ENCODE assay signal across 17 mouse cellular contexts in the genomic region with DNA sequence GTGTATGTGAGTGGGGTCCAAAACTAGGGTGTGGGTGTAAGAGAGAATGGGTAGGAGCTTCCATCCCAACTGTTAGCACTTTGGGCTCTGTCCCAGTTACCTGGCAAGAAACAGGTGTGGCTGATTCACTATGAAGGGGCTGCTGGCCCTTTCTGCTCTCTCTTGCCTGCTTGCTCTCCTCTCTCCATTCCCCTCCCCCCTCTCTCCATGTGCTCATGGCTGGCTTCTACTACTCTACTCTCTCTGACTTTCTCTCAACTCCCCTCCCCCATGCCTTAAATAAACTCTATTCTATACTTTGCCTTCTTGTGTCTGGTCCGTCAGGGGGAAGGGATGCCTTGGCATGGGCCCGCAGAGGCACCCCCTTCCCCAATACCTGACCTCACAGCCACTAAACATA. TPM values are rescaled to one million over a fixed set of nuclear protein-coding genes. Genes with fewer than 3 reads are reported as not detected.
A peak's percentile ranks its signal among the peaks of the same experiment; 100 is the strongest.
DNase-seq lines count a peak whose midpoint lies in the region; ATAC-seq lines count a peak whose summit lies in the region.
"Had no signal": no experiment of that assay in that cellular context is flagged by ENCODE, and none has a peak within 500 bp of the region (broad histone marks: within the 10 kb centered on the region; RNA-seq: fewer than 3 reads in every experiment).

No protein-coding gene starts in this region.

- no peaks in the 10 kb centered on the region for H3K27me3 ChIP-seq in heart, embryonic 14.5 days (ENCODE audit: control insufficient read depth, insufficient read depth, low read length)
- no peaks in the 10 kb centered on the region for H3K27me3 ChIP-seq in neural tube, embryonic 12.5 days (replicated peaks)
- H3K27me3 ChIP-seq in embryonic facial prominence, embryonic 10.5 days (replicated peaks; ENCODE audit: low read depth, poor library complexity, severe bottlenecking) = no peaks in the 10 kb centered on the region
- H3K27me3 ChIP-seq: hindbrain, embryonic 15.5 days had no signal

- peaks cover 21 to 37% of the 10 kb centered on the region in 2 experiments for H3K4me1 ChIP-seq in heart, embryonic 14.5 days (ENCODE audit: control insufficient read depth in 2 of 2, insufficient read depth in 2 of 2, low read length in 2 of 2)
- peaks cover 3% of the 10 kb centered on the region; the same call in 1 of the 2 replicates for H3K4me1 ChIP-seq in neural tube, embryonic 12.5 days
- peaks cover 43% of the 10 kb centered on the region for H3K4me1 ChIP-seq in embryonic facial prominence, embryonic 10.5 days

- no peak overlapping the region for H3K27ac ChIP-seq in heart, embryonic 14.5 days (replicated peaks in 1 of 2; ENCODE audit: control insufficient read depth in 1 of 2, insufficient read depth in 1 of 2, low read depth in 2 of 2, low read length in 2 of 2)
- no peak overlapping the region for H3K27ac ChIP-seq in neural tube, embryonic 12.5 days
- peak overlapping the region; percentile 74 for H3K27ac ChIP-seq in embryonic facial prominence, embryonic 10.5 days (replicated peaks)
- H3K27ac ChIP-seq: hindbrain, embryonic 15.5 days; layer of hippocampus, adult 2 months had no signal

- no peak for DNase-seq in heart, postnatal 4 days
- no peak for DNase-seq in neural tube, embryonic 10.5 days (ENCODE audit: extremely low spot score, low spot score)
- no peak for DNase-seq in embryonic facial prominence, embryonic 10.5 days (ENCODE audit: low spot score)
- peak; percentile 38 for DNase-seq in yolk sac, embryonic 10.5 days (ENCODE audit: low spot score)
- no peak for DNase-seq in layer of hippocampus, postnatal 36 days
- no peak for DNase-seq in kidney, postnatal 36 days
- DNase-seq: adrenal gland, postnatal 10 days; cerebellum, adult 9-11 months; kidney, adult 9 months; lung, adult 2 months had no signal

- peak overlapping the region; percentile 34; the same call in 1 of the 2 replicates for H3K9ac ChIP-seq in heart, embryonic 14.5 days (ENCODE audit: low read length)
- H3K9ac ChIP-seq in neural tube, embryonic 12.5 days = 0 out of 2 replicates have a peak overlapping the region, but pooled peaks have one; percentile 10
- H3K9ac ChIP-seq: hindbrain, embryonic 15.5 days had no signal

- H3K36me3 ChIP-seq in heart, embryonic 14.5 days (ENCODE audit: control insufficient read depth, insufficient read depth, low read length) = no peaks in the 10 kb centered on the region
- H3K36me3 ChIP-seq in neural tube, embryonic 12.5 days = no peaks in the 10 kb centered on the region
- H3K36me3 ChIP-seq in embryonic facial prominence, embryonic 10.5 days (replicated peaks) = no peaks in the 10 kb centered on the region
- H3K36me3 ChIP-seq: hindbrain, embryonic 15.5 days had no signal

- no peak for ATAC-seq in heart, embryonic 14.5 days (ENCODE audit: insufficient number of reproducible peaks, insufficient read depth, low FRiP score, low read depth)
- ATAC-seq in neural tube, embryonic 12.5 days (ENCODE audit: low FRiP score, low read depth) = no peak
- ATAC-seq: CD4-positive, CD25-positive, alpha-beta regulatory T cell, adult 4 months had no signal

- no peak overlapping the region for H3K4me2 ChIP-seq in heart, embryonic 14.5 days (ENCODE audit: low read length)
- H3K4me2 ChIP-seq in neural tube, embryonic 12.5 days (replicated peaks) = no peak overlapping the region
- H3K4me2 ChIP-seq: hindbrain, embryonic 15.5 days had no signal

- no peaks in the 10 kb centered on the region for H3K9me3 ChIP-seq in heart, embryonic 14.5 days (ENCODE audit: control insufficient read depth, low read length)
- no peaks in the 10 kb centered on the region for H3K9me3 ChIP-seq in neural tube, embryonic 12.5 days
- H3K9me3 ChIP-seq in embryonic facial prominence, embryonic 10.5 days = no peaks in the 10 kb centered on the region
- H3K9me3 ChIP-seq: hindbrain, embryonic 15.5 days had no signal

- 65% methylated on average over 2 of the region's 2 CpGs for WGBS in heart, embryonic 14.5 days
- WGBS in neural tube, embryonic 12.5 days = 61% methylated on average over 2 of the region's 2 CpGs
- WGBS in embryonic facial prominence, embryonic 10.5 days = 61% methylated on average over 2 of the region's 2 CpGs

- no peak overlapping the region for H3K4me3 ChIP-seq in heart, embryonic 14.5 days (ENCODE audit: control insufficient read depth in 1 of 2, insufficient read depth in 1 of 2, low read depth in 1 of 2, low read length in 2 of 2)
- H3K4me3 ChIP-seq in neural tube, embryonic 12.5 days = no peak overlapping the region
- no peak overlapping the region for H3K4me3 ChIP-seq in embryonic facial prominence, embryonic 10.5 days
- H3K4me3 ChIP-seq: hindbrain, embryonic 15.5 days; layer of hippocampus, adult 2 months had no signal

RNA-seq across cellular contexts. Expression of a gene that starts 1.8 kb away (rescaled TPM):
- polyA plus RNA-seq in heart, embryonic 14.5 days (2014; fragmentation: Nextera tagmentation; extraction: Ambion mirVana) = 635 and 675 TPM in 2 replicates
- total RNA-seq in heart, postnatal 4 days (2021) = 100 to 1,000 TPM; 275 to 295 TPM
- 1,156 and 1,160 TPM in 2 replicates for polyA plus RNA-seq in neural tube, embryonic 12.5 days (2016; fragmentation: Nextera tagmentation; extraction: Ambion mirVana)
- 1,072 and 1,177 TPM in 2 replicates for polyA plus RNA-seq in embryonic facial prominence, embryonic 10.5 days (2016; fragmentation: Nextera tagmentation; extraction: Ambion mirVana)
- 1,000 to 10,000 TPM; 1,068 to 1,130 TPM for total RNA-seq in layer of hippocampus, postnatal 36 days (2021)

RNA-seq across cellular contexts. Expression of a gene that starts 18.3 kb away (rescaled TPM):
- not detected in 2 replicates for polyA plus RNA-seq in heart, embryonic 14.5 days (2014; fragmentation: Nextera tagmentation; extraction: Ambion mirVana)
- not detected for total RNA-seq in heart, postnatal 4 days (2021)
- polyA plus RNA-seq in neural tube, embryonic 12.5 days (2016; fragmentation: Nextera tagmentation; extraction: Ambion mirVana) = not detected in 2 replicates
- polyA plus RNA-seq in embryonic facial prominence, embryonic 10.5 days (2016; fragmentation: Nextera tagmentation; extraction: Ambion mirVana) = 0.16 TPM in 1 of 2 replicates, not detected in the other
- total RNA-seq in layer of hippocampus, postnatal 36 days (2021) = not detected
- total RNA-seq: adrenal gland, postnatal 10 days; granulocyte monocyte progenitor cell, adult 5-6 weeks; layer of hippocampus, adult 2 months; left cerebral cortex, adult 8-10 months had no signal
- polyA plus RNA-seq: lung, adult 2 months had no signal

RNA-seq across cellular contexts. Expression of a gene that starts 37.0 kb away (rescaled TPM):
- 16.1 and 16.3 TPM in 2 replicates for polyA plus RNA-seq in heart, embryonic 14.5 days (2014; fragmentation: Nextera tagmentation; extraction: Ambion mirVana)
- total RNA-seq in heart, postnatal 4 days (2021) = 10 to 100 TPM; 33.7 to 35.2 TPM
- 28.1 and 30.5 TPM in 2 replicates for polyA plus RNA-seq in neural tube, embryonic 12.5 days (2016; fragmentation: Nextera tagmentation; extraction: Ambion mirVana)
- 22.4 and 24.1 TPM in 2 replicates for polyA plus RNA-seq in embryonic facial prominence, embryonic 10.5 days (2016; fragmentation: Nextera tagmentation; extraction: Ambion mirVana)
- total RNA-seq in layer of hippocampus, postnatal 36 days (2021) = 10 to 100 TPM; 42.2 to 45.1 TPM
